Mouse (Mus musculus): ENCODE results near the gene Kif5a. TPM values are rescaled to one million over a fixed set of nuclear protein-coding genes. Genes with fewer than 3 reads are reported as not detected.
"Not testable (repeated sequence)": the region's sequence is repeated elsewhere in the genome, so short reads cannot be mapped to it uniquely, and the experiment has no call there.

Kif5a gene
- polyA plus RNA-seq, 1 experiment: 1.6 TPM

DNA sequence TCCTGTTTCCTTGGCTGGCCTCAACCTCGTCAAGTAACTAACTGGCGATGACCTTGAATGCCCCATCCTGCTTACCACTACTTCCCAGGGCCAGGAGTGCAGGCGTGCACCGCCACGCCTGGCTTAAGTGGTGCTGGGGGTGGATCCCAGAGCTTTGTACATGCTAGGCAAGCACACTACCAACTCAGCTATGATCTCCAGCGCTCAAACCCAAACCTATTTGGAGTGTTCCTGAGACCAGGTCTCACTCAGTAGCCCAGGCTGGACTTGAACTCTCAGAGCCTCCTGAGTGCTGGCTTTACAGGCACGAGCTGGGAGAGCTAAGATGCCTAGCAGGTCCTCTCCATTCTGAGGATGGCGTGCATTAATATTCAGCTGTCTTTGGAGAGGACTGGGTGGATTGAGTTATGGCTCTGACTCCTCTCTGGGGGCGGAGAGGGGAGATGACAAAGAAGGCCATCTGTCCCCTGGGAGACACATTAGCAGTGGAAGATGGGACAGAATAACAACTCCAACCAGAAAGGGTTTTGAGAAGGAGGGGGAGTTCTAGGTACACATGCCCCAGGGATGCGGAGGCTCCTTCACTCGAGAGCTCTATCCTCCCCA is 65.5 kb downstream of the Kif5a start:
- H3K4me3 ChIP-seq (ENCODE audit: insufficient read depth, low read length): no peak overlapping the region
- no peaks in the 10 kb centered on the region for H3K4me1 ChIP-seq (ENCODE audit: control insufficient read depth, insufficient read depth, low read length)
- no peak overlapping the region for H3K27ac ChIP-seq (ENCODE audit: insufficient read depth, low read length)
- TF ChIP-seq CTCF (IDR thresholded peaks at IDR 0.05; ENCODE audit: borderline replicate concordance, insufficient read depth, low read length): no peak
- TF ChIP-seq POLR2A (IDR thresholded peaks at IDR 0.05; ENCODE audit: low read depth, low read length): peak; percentile 6; the same call in 1 of the 2 replicates

DNA sequence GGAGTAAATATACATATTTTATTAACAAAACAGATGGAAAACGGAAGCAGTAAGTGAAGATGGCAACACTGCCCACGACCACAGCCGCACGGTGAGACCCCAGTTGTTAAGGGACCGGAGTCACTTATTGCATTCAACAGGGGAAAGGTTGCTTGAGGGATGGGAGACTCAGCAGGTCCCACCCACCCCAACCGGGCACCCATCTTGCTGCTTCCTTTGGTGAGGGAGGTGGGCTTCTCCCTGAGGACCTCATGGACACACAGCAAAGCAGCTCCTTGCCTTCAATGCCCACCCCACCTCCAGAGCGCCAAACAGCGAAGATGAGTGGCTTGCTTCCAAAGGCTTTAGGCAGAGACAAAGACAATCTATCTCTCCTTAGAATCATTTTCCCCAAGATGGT is 66.0 kb downstream of the Kif5a start:
- no peak overlapping the region for H3K27ac ChIP-seq (ENCODE audit: insufficient read depth, low read length)
- no peak overlapping the region for H3K4me3 ChIP-seq (ENCODE audit: insufficient read depth, low read length)
- H3K4me1 ChIP-seq (ENCODE audit: control insufficient read depth, insufficient read depth, low read length): no peaks in the 10 kb centered on the region
- no peak; the same call in 1 of the 2 replicates for TF ChIP-seq POLR2A (IDR thresholded peaks at IDR 0.05; ENCODE audit: low read depth, low read length)
- TF ChIP-seq CTCF (IDR thresholded peaks at IDR 0.05; ENCODE audit: borderline replicate concordance, insufficient read depth, low read length): no peak

DNA sequence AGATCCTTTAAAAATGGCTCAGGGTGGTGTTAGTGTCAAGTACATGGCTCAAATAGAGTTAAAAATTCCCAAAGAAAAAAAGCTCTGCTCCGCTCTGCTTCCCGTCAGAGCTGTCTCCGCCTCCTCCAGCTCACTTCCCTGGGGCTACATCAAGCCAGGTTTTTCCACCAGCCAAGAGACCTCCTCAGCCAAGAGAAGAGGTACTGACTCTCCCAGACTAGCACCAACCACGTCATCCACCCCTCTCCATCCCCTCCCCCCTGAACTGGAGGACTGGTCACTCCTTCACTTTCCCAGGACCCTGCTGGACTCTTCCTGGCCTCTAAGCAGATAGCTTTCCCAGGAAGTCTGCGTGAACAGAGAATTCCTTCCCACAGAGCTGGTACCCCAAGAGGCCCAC is 66.8 kb downstream of the Kif5a start:
- Histone ChIP-seq H3K4me1 (ENCODE audit: control insufficient read depth, insufficient read depth, low read length) (no peaks in the 10 kb centered on the region), H3K27ac (ENCODE audit: insufficient read depth, low read length) (peak overlapping the region; percentile 87)

DNA sequence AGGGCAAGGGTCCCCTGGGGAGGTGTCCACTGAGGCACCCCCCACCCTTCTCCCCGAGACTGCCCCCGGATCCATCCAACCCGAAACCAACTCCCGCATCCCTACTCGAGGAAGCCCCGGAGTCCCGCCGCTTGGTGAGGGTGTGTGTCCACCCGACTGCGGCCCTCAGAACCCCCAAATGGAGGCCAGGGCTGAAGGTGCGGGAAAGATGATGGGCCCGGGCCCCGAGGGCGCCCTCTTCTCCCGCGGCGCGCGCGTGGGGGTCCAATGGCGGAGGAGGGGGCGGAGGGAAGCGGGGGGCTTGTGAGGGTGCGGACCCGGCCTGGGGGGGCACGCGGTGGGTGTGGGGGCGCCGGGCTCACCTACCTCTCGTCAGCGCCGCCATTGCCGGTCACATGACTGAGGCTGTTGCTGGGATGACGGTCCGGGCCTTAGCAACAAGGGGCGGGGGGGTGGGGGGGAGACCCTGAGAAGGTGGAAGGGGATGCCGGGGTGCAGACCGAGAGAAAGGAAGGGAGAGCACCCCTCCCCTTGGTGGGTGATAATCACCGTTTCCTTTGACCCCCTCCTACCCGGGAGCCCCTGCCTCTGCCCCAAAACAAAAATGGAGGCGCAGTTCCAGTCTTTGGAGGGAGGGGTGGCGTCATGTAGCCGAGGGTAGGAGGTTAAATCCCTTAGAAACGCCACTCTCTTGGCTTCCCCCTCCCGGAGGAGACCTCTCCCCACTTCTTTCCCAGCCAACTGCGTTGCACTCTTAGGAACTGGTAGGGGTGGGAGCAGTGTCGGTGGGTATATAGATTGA is 67.6 kb downstream of the Kif5a start, which contains the start of gene Dtx3:
Gene Dtx3 (minus strand): TSS at position 401 of the 802 bp plus-strand sequence.
- no peak for TF ChIP-seq CTCF (IDR thresholded peaks at IDR 0.05; ENCODE audit: borderline replicate concordance, insufficient read depth, low read length)
- peak; percentile 27 for TF ChIP-seq POLR2A (IDR thresholded peaks at IDR 0.05; ENCODE audit: low read depth, low read length)
- peaks cover 2% of the 10 kb centered on the region for H3K4me1 ChIP-seq (ENCODE audit: control insufficient read depth, insufficient read depth, low read length)

More for the DNA sequence above, 66.8 kb downstream of the Kif5a start:
- H3K4me3 ChIP-seq (ENCODE audit: insufficient read depth, low read length): peak overlapping the region; percentile 79
- TF ChIP-seq CTCF (IDR thresholded peaks at IDR 0.05; ENCODE audit: borderline replicate concordance, insufficient read depth, low read length): no peak
- TF ChIP-seq POLR2A (IDR thresholded peaks at IDR 0.05; ENCODE audit: low read depth, low read length): peak; percentile 54; the same call in 1 of the 2 replicates

DNA sequence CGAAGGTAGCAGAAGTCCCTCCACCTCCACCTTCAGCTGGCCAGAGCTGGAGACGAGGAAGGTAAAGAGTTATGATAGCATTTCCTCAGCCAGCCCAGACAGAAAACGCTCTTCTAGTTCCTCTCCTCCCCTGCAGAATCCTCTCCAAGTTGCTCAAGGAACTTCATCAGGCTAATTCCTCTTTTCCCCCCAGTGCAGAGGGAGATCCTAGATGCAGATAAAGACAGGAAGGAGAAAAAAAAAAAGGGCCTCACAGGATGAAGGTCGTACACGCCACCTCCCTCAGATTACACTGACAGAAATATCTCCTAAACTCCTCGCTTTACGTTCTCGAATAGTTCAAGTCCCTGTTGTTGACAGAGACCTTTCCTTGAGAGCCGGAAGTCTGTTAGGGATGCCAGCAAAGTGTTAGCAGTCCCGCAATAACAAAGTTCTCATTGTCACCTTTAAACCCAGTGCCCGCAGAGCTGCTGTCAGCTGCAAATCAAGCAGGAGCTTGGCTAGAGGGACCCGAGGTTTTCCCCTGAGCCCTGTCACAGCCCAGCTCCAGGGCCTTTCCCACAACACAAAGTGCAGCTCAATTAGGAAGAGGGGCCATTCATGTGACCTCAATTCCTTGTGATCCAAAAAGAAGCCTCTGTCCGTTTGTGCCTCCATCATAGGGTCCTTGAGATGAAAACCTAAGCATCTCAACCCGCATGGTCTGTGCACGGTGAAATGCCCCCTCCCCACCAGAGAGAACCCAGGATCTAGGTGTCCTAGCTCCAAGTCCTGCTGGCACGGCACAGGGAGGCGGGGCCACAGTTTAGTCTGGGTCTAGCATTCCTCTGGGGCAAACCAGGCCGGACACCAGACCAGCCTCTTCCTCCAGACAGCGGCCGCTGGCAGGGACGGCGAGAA is 68.5 kb downstream of the Kif5a start:
- Histone ChIP-seq H3K4me1 (ENCODE audit: control insufficient read depth, insufficient read depth, low read length) (peaks cover 4% of the 10 kb centered on the region), H3K27ac (ENCODE audit: insufficient read depth, low read length) (peak overlapping the region; percentile 63), H3K4me3 (ENCODE audit: insufficient read depth, low read length) (peak overlapping the region; percentile 79)

More for the DNA sequence above, 67.6 kb downstream of the Kif5a start, which contains the start of gene Dtx3:
- H3K4me3 ChIP-seq (ENCODE audit: insufficient read depth, low read length): peak within 1 kb of the TSS; percentile 79
- H3K27ac ChIP-seq (ENCODE audit: insufficient read depth, low read length): peak within 1 kb of the TSS; percentile 87

DNA sequence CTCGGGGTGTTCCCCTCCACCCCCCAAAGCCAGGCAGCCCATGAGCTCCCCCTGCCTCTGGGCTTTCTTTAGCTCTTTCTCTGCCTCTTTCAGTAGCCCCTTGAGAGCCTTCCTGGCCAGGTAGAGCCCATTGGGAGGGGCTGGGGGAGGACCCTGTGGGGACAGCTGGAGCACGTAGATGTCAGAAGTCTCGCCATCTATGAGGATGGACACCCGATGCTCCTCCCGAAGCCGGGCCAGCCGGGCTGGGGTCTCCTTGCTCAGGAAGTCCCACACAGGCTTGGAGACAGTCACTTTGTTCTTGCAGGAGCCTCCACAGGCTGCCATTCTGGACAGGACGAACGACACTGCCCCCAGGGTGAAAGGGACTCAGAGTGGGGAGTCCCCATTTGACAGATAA is 70.1 kb downstream of the Kif5a start:
- Histone ChIP-seq H3K27ac (ENCODE audit: insufficient read depth, low read length) (no peak overlapping the region), H3K4me1 (ENCODE audit: control insufficient read depth, insufficient read depth, low read length) (peaks cover 4% of the 10 kb centered on the region), H3K4me3 (ENCODE audit: insufficient read depth, low read length) (no peak overlapping the region)
- no peak for TF ChIP-seq POLR2A (IDR thresholded peaks at IDR 0.05; ENCODE audit: low read depth, low read length)
- TF ChIP-seq CTCF (IDR thresholded peaks at IDR 0.05; ENCODE audit: borderline replicate concordance, insufficient read depth, low read length): no peak

More for the DNA sequence above, 68.5 kb downstream of the Kif5a start:
- peak; percentile 80 for TF ChIP-seq POLR2A (IDR thresholded peaks at IDR 0.05; ENCODE audit: low read depth, low read length)
- no peak for TF ChIP-seq CTCF (IDR thresholded peaks at IDR 0.05; ENCODE audit: borderline replicate concordance, insufficient read depth, low read length)

DNA sequence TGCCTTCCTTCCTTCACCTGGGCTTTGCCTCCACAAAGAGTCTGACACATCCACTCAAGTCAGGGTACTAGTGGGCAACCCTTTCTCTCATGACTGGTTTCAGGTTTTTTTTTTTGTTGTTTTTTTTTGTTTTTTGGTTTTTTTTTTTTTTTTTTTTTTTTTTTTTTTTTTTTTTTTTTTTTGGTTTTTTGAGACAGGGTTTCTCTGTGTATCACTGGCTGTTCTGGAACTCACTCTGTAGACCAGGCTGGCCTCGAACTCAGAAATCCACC is 71.2 kb downstream of the Kif5a start:
- H3K27ac ChIP-seq (ENCODE audit: insufficient read depth, low read length); H3K4me1 ChIP-seq (ENCODE audit: control insufficient read depth, insufficient read depth, low read length); H3K4me3 ChIP-seq (ENCODE audit: insufficient read depth, low read length): not testable (repeated sequence)

DNA sequence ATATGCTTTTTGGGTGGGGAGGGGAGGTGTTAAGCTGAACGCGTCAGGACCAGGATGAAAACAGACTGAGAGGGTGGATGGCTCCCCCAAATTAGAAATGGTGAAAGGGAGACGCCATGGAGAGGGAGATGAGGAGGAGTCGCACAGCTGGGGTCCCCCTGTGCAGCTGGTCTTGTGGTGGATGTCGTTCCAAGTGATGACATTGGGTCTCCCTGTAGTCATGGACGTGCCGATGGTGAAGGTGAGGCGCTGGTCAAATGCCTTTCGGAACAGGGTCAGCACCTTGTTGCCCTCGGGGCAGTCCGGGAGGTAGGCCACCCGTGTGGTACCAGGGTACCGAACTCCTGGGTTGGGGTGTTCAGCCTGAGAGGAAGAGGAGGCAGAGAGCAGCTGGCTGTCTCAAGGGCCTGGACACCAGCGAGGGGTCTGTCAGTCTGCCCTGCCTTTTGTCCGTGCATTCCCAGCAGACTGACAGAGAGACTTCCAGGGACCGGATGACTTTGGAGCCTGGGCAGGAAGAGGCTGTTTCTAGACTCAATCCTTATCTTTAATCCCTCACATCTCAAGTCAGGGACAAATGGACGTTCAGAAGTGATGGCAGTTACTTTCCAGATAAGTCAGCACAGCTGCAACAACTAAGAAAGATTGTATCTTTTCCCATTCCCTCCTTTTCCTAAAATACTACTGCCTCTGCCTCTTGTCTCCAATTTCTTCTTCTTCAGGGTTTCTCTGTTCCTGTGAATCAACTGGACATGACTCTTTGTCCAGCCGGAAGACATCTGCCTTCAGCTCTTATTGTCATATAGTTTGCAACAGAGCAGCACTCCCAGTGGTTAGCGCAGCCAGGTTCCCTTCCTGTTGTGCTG is 71.7 kb downstream of the Kif5a start:
- H3K4me3 ChIP-seq (ENCODE audit: insufficient read depth, low read length): no peak overlapping the region
- peaks cover 4% of the 10 kb centered on the region for H3K4me1 ChIP-seq (ENCODE audit: control insufficient read depth, insufficient read depth, low read length)
- peak overlapping the region; percentile 100 for H3K27ac ChIP-seq (ENCODE audit: insufficient read depth, low read length)
- TF ChIP-seq CTCF (IDR thresholded peaks at IDR 0.05; ENCODE audit: borderline replicate concordance, insufficient read depth, low read length) (no peak), POLR2A (IDR thresholded peaks at IDR 0.05; ENCODE audit: low read depth, low read length) (no peak; the same call in 1 of the 2 replicates)
